Mouse (Mus musculus) heart, postnatal 25 days (tissue): ENCODE data around the gene Smox. TPM values are rescaled to one million over a fixed set of nuclear protein-coding genes. Genes with fewer than 3 reads are reported as not detected.
"Not testable (repeated sequence)": the region's sequence is repeated elsewhere in the genome, so short reads cannot be mapped to it uniquely, and the experiment has no call there.

Experiments used
- DNase-seq: peaks from one replicate; pipeline ENCODE4 v3.0.0; 2022; ENCODE audit warnings: low spot score
- intact Hi-C: fragments of 180-260 bp; cut with DNase I; formaldehyde crosslinking; loops from one replicate; pipeline ENCODE4 v1.15.1; 2025
- total RNA-seq, 2 experiments: library from RNA; stranded (reverse); gene quantifications; 2 replicates each; pipeline ENCODE4 v1.2.3; 2021

The Smox gene
- total RNA-seq: 10 to 100 TPM; 27.4 to 30.6 TPM

DNA sequence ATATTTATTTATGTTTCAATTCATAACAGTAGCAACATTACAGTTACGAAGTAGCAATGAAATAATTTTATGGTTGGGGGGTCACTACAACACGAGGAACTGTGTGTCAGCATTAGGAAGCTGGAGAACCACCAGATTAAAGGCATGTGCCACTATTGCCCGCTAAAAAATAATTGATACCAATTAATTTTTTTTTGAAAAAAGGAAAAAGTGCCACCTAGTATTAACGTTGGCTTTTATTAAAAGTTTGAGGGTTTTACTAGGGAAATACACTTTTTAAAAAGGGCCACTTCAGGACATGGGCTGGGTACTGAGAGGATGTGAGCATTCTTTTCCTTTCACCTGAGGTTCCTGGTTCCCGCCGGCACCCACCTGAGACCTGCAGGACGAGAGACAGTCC, at the start of gene Smox:
Gene Smox (plus strand): TSS at position 301 of the 400 bp plus-strand sequence.
- intact Hi-C loops: no loop called here
- no peak for DNase-seq

DNA sequence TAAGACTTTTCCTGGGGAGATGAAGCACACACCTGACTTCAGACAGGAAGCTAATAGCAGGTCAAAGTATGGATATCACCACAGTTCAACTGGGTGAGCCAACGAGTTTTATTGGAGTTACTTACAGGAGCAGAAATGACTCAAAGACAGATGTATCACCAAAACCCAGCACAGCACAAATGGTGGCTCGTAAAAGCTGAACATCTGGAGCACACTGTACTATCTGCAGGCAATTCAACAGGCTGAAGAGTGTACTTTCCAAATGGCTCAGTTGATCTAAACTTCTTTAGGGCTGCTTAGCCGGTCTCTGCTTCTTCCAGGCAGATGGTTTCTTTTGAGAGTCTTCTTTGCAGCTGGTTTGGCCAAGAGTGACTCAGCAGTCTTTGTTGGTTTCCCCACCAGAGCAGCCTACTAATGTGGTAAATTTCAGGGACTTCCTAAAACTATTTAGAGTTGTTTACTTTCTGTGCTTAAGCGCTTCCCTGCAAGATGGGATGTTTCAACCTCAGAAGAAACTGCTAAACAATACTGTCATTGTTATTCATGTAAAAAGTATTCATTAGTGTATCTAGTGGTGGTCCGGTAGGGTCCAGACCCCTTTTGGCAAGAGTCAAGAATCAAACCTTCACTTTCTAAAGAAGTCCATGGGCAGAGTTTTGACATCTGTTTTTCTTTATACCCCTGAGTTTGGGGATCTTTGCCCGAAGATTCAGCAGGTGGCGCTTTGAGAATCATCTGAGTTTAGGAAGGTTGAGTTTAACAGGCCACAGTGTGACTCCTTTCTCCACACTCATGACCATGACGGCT, 48.0 kb upstream of the Smox start:
- intact Hi-C loops: loop anchor here (1.0 kb wide), 1 partner anchor 67 kb away; no protein-coding TSS in a partner anchor
- no peak for DNase-seq

DNA sequence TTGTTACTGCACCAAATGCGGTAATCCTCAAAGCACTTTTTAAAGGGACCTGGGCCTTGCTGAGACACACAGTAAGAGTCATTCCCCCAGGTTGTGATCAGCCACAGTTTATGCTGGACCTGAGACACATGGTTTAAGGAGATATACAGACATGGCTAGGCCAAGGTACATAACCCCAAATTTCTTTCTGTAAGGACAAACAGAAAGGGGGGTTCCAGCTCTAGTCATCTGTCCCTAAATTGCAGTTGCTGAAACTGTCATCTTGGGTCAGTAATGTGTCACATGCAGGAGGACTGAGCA, 47.5 kb upstream of the Smox start:
- no peak for DNase-seq
- intact Hi-C loops: loop anchor here (1.0 kb wide), 1 partner anchor 66 kb away; no protein-coding TSS in a partner anchor

DNA sequence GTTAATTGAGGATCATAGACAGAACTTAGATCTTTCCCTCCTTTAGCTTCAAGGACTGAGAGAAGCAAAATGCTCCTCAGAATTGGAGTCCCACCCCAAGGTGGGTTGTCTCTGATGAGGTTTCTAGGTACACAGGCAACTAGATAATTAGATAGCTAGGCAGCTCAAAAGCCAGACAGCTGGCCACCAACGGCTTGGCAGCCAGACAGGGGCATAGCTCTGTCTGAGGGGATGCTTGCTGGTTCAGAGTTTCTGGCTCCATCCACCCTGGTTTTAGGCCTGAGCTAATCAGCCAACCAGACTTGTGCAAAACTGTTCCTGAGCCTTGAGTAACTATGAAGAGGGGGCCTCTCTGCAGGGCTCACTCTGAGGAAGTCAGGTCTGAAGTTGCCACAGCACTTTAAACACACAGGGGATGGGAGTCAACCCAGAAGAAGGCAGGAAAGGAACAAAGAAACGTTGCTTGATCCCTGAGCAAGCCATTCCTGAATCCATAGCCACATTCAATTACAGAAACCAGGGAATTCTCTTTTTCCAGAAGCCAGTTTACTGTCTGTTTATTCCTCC, 44.8 kb upstream of the Smox start:
- intact Hi-C loops: no loop called here
- no peak for DNase-seq

DNA sequence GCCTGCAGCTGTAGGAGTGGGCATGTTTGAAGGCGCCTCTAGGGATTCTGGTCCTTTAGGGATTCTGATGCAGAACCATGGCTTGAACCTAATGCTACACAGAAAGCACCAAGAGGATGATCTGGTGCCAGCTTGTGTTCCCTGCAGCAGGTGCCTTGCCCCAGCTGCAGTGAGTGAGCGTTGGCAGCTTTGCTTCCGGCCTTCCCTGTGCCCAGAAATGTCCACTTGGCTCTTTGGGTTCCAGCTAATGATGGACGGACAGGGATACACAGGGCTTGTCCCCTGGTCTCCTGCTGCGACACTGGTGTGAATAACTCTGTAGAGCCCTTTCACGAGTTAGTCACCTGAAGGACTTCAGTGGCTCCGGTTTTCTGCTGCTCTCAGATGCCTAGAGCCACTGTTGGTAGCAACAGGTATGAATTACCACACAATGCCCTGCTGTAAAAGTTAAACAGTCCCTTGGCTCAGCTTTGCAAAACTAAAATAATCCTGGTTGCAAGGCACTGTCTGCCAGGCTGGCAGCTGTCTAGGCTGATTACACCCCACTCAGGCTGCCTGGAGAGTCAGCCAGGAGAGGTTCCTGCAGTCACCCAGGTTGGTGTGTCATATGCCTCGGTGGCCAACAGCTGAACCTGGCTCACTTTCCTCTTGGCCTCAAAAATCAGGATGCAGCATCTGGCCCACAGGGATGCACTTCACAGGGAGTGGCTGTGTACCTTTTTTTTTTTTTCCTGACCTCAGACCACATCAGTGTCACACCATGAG, 43.5 kb upstream of the Smox start:
- DNase-seq: no peak
- intact Hi-C loops: no loop called here

DNA sequence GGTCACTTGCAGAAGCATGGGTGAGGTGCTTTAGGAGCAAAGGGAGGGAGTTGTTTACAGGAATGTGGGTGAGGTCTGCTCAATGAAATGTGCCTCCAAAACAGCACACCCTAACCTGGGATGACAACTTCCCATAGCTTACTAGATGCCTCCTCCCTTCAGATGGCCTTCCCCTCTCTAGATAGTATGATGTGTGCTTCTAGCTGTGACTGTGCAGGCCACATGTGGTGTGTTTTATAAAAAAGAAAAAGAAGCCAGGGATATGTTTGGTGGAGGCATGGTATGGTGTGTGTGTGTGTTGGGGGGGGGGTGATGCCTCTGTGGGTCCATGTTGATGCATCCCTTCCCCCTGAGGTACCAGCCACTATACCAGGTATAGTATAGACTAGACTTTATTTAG, 42.9 kb upstream of the Smox start:
- intact Hi-C loops: no loop called here

DNA sequence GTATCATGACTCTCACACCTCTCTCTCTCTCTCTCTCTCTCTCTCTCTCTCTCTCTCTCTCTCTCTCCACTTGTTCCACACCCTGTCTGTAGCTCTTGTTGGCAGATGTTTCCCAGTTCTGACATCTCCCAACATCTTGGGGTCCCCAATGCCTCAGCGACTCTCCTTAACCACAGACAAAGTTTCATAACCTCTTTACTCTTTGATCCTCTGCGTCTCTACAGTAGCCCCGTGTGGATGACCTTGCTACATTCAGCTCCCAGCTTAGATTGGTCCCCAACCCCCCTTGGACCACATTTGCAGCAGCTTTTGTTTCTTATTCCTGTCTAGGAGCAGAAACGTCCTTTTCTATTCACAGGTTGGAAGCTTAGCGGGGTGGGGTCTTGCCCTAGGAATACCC, 41.6 kb upstream of the Smox start:
- intact Hi-C loops: no loop called here
- no peak for DNase-seq

More for the DNA sequence above, 42.9 kb upstream of the Smox start:
- DNase-seq: no peak

DNA sequence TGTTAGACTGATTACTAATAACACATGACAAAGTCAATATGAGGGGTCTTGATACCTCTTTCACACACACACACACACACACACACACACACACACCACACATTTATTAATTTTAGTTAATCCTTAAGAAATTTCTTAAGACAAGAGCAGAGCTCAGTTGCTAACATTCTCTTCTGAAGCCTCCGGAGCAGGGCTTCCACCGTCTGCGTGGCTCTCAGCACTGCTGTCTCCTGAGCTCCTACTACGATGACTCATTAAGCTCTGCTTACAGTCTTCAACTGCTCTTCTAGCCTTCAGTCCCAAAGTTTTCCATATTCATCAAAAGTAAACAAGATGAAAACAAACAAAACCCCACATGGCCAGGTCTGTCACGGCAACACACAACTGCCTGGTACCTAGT, 40.8 kb upstream of the Smox start:
- intact Hi-C loops: no loop called here
- DNase-seq: no peak

DNA sequence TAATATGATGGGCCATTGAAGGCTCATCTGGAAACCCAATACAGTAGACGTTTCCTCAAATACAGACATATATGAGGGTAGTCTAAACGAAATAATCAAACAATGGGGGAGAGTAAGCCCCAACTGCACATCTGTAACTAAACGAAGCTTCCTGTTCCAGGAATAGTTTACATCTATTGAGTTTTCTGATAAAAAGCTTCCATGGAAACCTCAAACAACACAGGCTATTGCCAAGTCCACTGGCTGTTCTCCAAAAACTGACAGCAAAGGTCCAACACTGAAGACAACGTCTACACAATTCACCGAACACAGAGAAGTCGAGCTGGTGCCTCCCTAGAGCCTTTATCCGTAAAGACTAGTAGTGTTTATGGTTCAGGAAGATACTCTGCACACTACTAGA, 33.6 kb upstream of the Smox start:
- no peak for DNase-seq
- intact Hi-C loops: no loop called here

DNA sequence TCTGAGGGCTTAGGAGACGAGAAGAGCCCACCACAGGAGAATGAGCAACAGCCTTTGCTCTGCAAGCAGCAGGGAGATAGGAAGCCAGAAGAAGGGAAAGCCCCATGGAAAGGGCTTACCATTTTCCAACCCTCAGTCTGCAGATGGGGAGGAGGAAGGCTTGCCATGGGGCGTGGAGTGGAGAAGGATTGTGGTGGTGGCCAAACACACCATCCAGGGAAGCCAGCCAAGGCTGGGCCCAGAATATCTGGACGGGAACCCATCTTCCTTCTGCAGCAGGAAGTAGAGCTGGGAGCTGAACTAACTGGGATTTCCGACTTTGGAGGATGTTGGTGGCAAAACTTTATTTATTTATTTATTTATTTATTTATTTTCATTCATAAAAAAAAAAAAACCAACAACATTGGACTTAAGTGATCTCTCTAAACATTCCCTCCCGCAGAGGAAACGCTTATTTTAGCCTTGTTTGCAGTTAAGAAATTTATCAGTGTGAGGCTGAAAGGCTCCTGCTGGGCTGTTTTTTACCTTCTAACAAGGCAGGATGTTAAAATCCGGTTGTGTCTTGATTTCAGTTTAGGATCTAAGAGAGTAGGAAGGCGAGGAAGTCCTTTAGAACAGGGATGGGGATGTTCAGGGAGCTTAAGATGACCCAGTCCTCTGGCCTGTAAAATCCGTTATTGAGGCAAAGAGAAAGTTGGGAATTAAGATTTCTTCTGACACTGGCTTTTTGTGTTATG, 30.2 kb upstream of the Smox start:
- intact Hi-C loops: loop anchor here (2.0 to 5.0 kb wide), 2 partner anchors 18 to 36 kb away; no protein-coding TSS in a partner anchor
- peak; percentile 44 for DNase-seq

DNA sequence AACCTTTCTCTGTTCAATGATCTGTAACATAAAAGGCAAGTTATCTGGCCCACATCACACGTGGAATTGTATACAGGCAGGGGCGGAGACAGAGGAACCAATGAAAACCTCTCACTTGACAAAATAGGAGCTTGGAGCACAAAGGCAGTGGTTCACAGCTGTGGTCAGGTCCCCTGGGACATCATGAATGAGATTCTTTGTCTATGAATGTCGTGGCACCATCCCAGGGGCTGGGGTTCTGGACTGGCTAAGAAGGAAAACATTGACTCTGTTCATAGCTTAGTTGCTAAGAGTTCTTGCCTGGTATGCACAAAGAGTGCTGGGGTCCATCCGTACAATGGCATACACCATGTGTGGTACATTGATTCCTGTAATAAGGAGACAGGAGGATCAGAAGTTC, 28.3 kb upstream of the Smox start:
- no peak for DNase-seq
- intact Hi-C loops: loop anchor here (5.0 kb wide), 1 partner anchor 34 kb away; no protein-coding TSS in a partner anchor

DNA sequence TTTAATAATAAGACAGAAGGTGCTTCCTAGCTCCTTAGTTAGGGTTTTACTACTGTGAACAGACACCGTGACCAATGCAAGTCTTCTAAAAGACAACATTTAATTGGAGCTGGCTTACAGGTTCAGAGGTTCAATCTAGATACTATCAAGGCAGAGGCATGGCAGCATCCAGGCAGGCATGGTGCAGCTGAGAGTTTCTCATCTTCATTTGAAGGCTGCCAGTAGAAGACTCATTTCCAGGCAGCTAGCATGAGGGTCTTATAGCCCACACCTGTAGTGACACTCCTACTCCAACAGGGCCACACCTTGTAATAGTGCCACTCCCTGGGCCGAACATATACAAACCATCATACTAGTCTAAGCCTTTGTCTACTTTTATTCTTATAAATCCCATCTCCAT, 27.1 kb upstream of the Smox start:
- intact Hi-C loops: loop anchor here (5.0 kb wide), 1 partner anchor 33 kb away; no protein-coding TSS in a partner anchor
- no peak for DNase-seq

DNA sequence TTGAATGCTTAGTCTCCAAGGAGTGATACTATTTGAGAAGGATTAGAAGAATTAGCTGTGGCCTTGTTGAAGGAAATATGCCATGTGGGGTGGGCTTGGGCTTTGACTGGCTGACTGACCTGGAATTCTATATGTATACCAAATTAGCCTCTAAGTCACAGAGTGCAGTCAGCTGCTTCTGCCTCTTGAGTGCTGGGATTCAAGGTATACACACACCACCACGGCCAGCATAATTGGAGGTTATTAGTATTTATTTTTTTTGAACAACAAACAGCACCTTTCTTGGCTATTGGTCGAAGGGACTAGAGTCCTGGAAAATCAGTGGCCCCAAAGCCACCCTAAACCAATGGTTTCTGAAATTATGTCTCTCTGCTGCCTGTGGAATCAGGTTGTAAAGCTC, 24.6 kb upstream of the Smox start:
- intact Hi-C loops: no loop called here
- DNase-seq: no peak

DNA sequence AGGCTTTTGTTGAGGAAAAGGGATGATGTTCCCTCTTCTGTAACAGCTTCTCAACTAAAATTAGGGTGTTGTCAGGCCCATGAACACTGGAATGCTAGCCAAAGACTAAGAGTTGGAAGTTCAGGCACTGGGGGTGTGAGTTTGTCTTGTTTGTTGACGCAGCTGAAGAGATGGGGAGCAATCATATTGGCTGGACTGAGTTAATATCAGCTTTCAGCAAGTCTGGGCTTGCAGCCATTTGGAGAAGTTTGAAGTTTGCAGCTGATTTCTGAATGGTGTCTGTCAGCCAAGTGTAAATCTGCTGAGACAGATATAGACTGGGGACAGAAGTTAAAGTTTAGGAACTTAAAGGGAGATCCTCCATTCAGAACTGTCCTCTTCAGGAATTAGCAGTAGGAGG, 21.4 kb upstream of the Smox start:
- intact Hi-C loops: no loop called here
- no peak for DNase-seq

DNA sequence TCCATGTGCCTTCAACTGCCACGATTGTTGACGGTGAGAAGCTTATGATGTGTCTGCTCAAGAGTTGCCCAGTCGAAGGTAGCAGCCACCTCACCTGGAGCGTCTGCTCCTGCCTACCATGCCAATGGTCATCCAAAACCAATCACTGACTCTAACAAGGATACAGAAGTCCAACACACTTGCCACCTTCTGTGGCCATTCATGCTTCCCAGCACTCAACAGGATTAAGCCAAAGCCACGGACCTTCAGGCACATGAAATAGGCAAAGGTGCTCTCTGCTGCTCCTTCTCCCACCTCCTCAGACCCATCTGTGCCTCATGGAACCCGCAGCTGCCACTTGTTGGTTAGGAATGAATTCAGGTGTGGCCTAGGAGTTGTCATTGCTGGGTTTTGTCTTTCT, 17.5 kb upstream of the Smox start:
- intact Hi-C loops: no loop called here
- no peak for DNase-seq

DNA sequence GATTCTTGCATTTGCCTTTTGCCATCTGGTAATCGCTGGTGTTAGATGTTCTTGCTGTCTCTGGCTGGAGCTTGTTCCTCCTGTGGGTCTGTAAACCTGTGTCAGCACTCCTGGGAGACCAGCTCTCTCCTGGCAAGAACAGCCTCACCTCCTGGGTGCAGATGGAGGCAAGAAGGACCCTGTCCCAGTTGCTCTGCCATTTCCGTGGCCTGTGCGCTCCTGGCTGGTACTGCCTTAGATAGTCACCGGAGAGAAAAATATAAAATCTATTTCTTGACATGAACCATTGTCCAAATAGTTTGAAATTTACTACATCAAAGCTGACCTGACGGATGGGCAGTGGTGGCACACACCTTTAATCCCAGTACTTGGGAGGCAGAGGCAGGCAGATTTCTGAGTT, 14.2 kb upstream of the Smox start:
- intact Hi-C loops, DNase-seq: not testable (repeated sequence)

DNA sequence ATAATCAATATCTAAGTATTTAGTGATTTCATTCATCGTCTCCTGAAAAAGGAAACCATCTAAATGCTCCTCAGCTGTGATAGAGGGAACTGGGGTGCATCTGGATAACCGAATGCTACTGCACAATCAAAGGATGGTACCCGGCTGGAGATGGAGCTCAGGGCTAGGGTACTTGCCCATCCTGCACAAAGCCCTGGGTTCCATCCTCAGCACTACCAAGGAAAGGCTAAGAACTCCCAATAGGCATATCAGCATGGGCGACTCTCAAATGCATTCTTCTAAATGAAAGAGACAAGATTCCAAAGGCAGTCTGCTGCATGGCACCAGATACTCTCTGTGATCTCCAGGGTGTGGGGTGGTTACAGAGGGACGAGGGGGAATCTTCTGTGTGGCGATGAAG, 13.4 kb upstream of the Smox start:
- intact Hi-C loops: loop anchor here (2.0 kb wide), 1 partner anchor 17 kb away; no protein-coding TSS in a partner anchor
- no peak for DNase-seq

DNA sequence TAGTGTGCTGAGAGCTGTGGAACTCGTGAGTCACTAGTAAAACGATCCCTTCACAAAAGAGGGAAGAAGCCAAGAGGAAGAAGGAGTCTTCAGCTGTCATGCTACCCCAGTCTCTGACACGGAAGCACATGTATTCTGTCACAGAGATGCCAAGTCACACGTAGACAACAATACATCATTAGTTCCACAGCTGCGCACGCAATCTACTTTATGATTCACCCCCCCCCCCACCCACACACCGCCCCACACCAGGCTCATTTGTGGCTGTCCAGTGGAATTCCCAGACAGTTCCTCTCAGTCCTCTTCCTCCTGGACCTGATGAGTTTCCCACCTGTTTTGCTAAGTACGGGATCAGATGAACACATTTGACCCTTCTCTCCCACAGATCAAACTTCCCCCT, 12.9 kb upstream of the Smox start:
- intact Hi-C loops: loop anchor here (2.0 kb wide), 1 partner anchor 18 kb away; no protein-coding TSS in a partner anchor

DNA sequence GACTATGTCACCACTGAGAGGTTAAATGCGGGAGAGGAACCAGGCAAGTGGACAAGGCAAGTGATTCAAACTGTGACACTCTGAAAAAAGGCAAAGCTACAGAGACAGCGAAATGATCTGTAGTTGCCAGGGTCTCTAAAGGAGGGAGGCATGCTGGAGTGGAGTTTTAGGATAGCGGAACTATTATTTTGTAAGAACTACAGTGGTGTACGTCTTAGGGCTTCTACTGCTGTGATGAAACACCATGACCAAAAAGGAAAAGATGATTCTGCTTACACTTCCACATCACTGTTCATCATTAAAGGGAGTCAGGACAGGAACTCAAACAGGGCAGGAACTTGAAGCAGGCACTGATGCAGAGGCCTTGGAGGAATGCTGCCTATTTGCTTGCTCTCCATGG, 12.4 kb upstream of the Smox start:
- intact Hi-C loops: loop anchor here (2.0 kb wide), 1 partner anchor 18 kb away; no protein-coding TSS in a partner anchor
- DNase-seq: no peak

More for the DNA sequence above, 12.9 kb upstream of the Smox start:
- no peak for DNase-seq

DNA sequence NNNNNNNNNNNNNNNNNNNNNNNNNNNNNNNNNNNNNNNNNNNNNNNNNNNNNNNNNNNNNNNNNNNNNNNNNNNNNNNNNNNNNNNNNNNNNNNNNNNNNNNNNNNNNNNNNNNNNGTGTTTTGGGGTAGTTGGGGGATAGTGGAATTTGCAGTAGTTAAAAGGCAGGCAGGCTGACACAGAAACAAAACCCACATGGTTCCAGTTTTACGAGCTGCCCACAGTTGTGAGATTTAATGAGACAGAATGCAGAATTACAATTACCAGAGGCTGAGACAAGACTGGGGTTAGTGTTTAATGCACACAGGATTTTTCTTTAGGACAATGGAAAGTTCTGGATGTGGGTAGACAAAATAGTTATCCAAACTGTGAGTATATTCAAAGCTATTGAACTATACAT, 9.6 kb upstream of the Smox start:
- intact Hi-C loops: no loop called here
- DNase-seq: no peak
